Mouse (Mus musculus): ENCODE data around the gene Slc6a6. TPM values are rescaled to one million over a fixed set of nuclear protein-coding genes. Genes with fewer than 3 reads are reported as not detected.

The Slc6a6 gene
- total RNA-seq, 2 experiments from 2014 or later = 116 to 118 TPM

DNA sequence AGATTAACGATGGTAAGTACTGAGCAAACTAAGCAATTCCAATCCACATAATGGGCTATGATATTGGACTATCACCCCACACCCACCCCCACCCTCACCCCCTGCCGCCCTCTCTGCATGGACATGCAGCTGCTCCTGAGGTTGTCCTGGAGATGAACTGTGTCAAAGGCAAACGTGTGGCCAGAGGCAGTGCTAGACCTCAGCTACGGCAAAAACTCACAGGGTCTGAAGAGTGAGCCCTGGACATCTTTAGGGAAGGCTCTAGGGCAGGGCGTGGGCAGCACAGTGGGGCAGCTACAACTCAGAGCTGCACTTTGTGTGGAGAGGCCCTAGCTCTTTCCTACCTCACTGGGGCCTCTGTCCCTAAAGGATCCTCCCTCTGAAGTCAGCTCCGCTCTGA, 13.6 kb upstream of the Slc6a6 start:
- DNase-seq = no peak

DNA sequence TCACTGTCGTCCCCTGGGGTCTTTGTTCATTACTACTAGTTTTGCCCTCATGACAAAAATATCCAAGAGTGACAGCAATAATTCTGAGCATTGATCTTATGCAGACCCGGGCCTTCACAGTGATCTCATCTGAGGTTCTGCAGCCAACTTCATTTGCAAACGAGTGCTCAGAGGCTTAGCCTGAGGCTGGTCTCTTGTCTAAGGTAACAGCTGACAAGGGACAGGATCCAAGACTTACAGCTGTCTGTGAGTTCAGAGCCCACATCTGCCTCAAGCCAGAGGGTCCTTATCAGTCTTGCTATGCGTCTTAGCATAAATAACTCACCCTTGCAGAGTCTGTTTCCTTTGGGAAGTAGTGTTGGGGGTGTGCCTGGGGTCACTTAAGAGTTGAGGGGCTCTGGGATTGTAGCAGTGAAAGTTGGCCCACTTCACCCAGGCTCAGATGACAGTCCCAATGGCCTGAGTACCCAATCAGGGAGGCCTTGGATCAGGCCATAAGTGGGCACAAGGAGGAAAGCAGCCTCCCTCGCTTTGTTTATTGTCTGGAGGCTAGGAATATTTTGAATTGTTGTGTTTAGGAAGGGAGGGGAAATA, 9.0 kb upstream of the Slc6a6 start:
- DNase-seq = no peak

DNA sequence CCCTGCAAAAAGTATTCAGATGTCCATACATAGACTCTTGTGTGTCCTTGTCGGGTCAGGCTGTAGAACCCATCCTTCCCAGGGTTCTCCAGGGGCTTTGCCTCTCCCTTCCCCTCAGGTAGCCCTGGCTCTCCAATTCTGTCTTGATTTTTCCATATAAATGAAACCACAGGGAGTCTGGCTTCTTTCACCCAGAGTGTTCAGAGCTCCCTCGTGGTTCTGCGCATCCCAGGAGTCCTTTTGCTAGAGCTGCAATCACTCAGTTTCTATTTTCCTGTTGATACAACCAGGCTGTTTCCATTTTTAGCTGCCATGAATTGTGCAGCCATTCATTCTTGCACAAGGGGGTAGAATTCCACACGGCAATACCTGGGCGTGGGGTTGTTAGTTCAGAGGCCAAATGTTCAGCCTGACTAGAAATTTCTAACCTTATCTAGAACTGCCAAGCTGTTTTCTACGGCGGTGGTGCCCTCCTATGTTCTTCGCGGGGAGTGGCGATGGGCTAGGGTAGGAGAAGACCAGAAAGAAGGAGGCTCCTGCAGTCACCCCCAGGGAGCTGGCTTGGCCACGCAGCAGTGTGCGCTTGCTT, 5.3 kb upstream of the Slc6a6 start:
- DNase-seq = no peak

DNA sequence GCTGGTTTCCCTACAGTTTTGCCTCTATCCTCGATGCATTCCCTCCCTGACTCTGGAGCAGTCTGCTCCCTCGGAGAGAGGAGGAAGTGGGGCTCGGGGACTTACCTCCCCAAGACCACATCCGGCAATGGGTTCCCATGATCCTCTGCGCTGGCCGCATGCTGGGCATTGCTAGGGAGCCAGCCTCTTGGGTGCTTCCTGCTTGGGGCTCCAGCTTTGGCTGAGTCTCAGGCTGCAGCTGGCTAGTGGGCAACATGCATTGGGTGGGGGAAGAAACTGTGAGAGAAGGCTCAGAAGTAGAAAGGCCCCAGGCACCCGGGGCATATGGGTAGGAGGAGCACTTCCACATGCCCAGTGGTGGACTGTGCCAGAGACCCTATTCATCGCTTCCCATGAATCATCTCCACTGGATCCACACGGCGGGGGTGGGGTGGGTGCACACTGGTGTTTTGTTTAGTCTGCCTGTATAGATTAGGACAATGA, 4.7 kb upstream of the Slc6a6 start:
- peak; percentile 58 to 62 for DNase-seq

DNA sequence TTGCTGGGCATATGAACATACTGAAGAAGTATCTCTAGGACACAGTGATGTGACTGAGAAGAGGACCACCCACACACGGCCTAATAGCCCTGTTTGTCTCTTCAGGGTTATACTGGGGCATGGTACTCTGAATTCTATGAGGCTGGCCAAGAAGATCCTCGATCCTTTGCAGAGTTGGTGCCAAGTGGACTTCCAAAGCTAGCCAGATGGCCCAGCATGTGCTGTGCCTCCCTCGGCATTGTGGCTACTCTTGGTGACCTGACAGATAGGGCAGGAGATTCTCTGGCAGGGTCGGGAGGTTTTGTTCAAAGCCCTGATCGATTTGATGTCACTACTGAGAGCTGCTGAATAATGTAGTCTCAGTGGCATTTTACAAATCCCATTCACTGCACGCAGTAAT, 4.1 kb upstream of the Slc6a6 start:
- DNase-seq = no peak

DNA sequence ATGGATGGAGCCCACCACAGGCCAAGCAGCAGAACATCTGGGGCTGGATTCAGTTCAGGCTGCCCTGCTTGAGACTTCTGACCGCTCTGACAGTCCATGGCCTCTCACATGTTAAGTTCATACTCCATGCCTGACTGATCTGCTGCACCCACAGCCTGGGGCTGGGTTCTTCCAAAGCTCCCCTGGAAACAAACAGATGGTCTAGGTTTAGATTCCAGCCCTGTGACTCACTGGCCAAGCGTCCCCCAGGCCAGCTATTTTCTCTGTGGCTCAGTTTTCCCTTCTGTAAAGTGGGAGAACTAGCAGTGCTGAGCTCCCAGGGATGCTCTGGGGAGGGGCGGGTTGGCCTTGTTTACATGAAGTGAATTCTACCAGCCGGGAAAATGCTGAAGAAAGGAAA, 2.0 kb upstream of the Slc6a6 start:
- DNase-seq = no peak

DNA sequence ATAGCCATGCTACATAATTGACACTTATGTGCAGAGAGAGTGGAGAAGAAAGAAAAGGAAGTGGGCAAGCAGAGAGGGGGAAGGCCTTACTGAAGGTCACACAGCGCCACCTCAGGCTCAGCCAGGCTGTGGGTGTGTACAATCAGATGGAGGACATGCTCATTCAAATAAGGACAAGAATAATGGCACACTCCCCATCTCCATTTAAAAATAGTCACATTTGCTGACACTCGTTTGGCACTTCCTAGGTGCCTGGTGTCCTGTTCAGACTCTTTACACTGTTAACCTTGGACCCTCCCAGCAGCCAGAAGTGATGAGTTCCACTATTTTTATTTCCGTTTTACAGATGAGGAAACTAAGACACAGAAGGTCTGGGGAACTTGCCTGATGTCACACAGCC, 732 bp upstream of the Slc6a6 start:
- no peak for DNase-seq

DNA sequence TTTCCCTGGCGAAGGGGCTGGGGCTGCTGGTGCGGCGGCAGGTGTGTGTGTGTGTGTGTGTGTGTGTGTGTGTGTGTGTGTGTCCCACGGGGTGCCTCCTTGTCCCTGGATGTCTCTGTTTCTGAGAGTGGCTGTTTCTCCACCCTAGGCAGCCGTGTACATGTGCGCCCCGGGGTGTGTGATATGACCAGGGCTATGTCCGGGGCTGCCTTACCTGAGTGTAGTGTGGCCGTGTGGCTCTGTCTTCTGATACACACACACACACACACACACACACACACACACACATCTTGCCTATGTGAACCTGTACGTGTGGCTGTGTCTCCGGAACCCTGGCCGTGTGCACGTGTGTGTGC, 599 bp downstream of the Slc6a6 start:
- no peak for DNase-seq

DNA sequence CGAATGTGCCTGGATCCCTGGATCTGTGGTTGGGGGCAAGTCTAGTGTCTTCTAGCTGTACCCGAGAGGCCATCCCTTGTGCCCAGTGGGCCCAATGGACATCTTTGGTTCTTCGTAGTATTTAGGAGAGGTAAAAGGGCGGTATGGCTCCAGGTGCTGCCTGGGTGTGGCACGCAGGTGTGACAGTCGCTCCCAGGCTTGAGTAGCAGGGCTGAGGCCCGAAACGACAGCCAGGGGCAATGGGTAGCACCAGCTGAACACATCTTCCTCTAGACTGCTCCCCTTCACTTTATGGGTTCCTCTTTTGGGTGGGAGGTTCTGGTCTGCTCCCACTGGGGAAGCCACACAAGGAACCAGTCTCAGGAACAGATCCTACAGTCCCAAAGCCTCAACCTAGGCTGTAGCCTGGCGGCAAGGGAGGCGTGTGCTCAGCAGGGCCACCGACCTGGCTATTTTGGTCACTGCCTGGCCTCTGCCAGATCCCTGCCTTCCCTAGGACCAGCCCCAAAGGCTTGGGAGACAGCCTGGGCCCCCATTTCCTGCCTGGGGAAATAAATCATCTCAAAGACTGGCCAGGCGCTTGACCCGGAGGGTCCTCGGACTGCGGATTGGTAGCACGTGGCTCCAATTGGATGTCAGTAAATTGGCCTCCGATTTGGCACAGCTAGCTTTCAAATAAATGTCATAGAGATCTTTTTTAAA, 1.1 kb downstream of the Slc6a6 start:
- no peak for DNase-seq

DNA sequence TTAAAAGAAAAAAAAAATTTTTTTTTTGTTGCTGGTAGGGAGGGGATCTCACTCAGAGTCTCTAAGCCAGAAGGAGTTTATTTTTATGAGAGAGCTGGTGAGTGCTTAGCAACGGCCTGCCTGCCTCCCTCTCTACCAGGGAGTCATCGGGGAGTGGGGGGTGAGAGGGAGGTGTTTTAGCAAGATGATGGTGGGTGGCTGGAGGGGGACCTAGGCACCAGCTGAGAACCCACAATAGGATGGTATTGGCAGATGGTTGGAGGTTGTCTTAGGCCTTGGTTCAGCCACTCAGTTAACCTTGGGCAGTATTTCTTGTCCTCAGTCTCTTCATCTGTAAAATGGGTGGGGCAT, 1.7 kb downstream of the Slc6a6 start:
- DNase-seq = peak; percentile 44 to 58

DNA sequence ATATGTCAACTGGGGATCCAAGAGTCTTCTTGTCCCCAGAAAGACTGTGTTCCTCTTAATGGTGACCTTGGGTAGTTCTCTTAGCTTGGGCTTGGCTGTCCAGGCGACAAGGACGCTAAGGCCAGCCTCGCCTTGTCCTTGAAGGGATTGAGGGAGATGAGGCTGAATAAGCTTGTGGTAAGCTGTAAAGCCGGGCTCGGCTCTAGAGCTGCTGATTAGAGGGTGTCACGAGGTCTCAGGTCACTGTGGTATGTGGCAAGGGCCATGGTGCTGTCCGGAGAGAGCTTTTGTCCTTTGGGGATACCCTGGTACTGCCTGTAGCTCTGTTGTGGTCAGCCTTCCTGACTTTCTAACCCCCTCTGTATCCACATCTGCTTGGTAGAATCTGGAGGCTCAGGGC, 2.0 kb downstream of the Slc6a6 start:
- no peak for DNase-seq

DNA sequence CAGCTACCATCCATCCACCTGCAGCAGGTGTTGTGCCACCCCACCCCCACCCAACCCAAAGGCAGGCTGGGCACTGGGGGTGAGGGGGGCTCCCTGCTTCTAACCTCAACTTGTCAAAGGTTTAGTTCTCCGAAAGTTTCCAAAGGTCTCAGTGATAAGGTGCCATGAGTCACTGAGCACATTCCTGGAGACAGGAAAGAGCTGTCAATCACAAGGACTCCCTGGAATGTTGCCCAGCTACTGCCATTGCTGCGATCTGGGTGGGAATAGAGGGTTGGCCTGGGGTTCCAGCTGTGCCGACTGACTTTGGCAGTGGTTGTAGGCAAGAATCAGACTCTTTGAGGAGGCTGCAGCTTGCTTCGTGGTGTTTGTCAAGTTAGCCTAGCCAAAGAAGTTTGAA, 2.7 kb downstream of the Slc6a6 start:
- DNase-seq = no peak

DNA sequence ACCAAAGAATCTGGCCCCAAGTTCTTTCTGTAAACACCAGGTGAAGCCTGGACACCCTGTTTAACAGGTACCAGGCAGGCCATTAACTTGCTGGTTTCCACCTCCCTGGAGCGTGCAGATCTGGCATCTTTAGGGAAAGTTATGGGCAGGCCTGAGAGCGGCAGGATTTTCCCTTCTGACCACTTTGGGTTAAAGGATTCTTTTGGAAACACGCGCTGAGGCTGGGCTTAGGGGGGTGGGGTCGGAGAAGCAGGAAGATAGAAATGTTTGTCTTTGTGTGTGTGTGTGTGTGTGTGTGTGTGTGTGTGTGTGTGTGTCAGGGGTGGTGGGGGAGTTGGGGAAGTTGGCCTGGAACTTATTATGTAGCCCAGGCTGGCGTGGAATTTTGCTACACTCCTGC, 4.2 kb downstream of the Slc6a6 start:
- no peak for DNase-seq

DNA sequence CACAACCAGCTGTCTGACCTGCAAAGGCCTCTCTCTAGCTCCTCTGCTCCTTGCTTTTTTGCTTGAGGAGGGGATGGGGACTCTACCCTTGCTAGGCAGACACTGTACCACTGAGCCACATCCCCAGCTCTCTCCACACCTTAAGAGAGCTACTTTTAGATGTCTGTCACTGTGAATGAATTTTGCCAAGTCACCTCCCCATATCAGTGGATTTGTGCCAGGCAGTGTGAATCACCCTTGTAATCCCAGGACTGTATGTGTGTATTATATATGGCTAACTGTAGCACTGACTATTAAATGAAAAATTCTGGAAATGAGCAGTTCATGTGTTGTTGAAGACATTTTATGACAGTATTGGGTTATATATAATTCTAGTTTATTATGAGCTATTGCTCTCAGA, 5.4 kb downstream of the Slc6a6 start:
- DNase-seq = no peak

DNA sequence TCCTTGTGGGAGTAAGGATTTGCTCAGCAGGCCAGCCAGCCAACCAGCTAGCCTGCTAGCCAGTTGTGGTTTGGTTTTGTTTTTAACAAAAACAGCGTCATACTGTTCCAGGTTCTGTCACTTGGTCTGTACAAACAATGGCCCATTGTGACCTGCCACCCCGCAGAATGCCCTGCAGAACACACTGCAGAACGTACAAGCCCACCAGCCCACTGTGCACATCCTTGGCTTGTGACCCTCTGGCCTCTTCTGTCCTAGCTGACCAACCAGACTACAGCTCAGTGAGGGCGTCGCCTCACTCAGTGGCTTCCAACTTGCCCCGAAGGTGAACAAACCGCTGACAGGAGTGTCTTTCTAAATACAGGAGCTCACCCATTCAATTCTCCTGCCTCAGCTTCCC, 6.4 kb downstream of the Slc6a6 start:
- no peak for DNase-seq

DNA sequence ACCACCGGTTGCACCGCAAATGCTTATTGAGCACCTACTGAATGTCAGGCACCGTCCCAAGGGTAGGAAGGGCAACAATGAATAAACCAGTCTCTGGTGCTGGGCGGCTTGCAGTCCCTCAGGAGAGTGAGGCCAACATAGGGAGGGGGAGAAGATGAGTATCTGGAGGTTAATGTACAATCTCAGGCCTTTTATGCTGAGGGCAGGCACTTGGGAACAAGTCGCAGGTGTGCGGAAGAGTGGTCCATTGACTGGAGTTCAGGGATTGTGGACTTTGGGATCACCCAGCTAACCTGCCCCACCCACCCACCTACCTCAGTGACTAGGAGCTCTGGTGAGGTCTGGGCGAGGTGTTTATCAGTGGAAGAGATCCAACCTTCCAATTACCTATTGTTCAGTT, 6.8 kb downstream of the Slc6a6 start:
- DNase-seq = no peak

DNA sequence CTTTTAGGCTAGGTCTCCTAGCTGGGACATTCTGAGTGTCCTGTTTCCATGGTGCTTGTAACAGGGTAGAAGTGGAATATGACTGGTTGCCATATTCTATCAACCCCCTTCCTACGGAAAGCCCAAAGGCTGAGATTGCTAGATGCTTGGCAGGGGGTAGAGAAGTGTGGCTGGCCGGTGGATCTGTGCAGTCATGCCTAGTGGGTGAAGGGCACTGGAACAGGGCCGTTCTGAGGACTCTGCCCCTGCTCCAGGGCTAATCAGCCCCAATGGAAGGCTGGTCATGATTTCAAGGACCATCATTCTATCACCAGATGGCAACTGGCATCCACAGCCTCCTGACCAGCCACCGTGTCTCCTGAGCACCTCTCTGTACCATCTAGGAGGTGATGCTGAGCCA, 7.7 kb downstream of the Slc6a6 start:
- DNase-seq = no peak

DNA sequence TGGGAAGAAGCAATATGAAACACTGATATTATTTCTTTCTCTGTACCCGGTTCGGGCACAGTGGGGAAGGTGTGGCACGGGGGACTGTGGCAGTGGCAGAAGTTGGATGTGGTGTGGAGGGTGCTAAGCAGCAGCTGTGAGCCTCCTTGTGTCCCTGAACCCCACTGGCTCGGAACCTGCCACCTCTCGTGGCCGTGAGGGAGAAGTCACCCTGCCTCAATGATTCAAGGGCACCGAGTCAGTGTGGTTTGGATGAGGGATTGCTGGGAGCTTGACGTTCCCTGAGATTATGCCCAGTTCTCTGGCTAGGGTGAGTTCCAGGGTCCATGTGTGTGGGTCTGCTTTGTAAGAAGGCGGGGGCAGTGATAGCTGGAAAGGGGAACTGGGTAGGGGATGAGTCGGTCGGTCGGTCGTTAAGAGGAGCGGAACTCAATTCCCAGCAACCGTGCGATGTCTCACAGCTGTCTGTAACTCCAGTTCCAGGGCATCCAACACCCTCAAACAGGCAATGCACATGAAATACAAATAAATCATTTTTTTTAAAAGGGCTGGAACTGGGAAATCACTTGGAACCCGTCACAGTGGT, 9.5 kb downstream of the Slc6a6 start:
- DNase-seq = no peak

DNA sequence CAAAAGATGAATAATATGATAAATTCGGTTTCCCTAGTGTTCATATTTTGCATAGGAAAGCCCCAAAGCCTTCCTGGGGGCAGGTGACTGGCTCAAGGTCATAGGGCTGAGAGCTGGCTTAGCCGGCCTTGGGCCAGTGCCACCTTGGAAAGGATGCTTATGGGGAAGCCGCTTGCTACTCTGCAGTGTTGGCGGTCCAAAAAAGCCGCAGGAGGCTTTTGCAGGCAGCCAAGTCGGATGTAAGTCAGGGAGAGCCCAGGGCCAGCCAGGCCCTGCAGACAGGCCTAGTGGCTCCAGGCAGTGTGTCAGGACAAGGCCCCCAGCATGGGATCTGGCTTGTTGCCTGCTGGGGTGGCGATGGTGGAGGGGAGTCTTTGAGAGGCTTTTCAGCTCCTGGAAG, 10.8 kb downstream of the Slc6a6 start:
- peak; percentile 33 to 56 for DNase-seq

DNA sequence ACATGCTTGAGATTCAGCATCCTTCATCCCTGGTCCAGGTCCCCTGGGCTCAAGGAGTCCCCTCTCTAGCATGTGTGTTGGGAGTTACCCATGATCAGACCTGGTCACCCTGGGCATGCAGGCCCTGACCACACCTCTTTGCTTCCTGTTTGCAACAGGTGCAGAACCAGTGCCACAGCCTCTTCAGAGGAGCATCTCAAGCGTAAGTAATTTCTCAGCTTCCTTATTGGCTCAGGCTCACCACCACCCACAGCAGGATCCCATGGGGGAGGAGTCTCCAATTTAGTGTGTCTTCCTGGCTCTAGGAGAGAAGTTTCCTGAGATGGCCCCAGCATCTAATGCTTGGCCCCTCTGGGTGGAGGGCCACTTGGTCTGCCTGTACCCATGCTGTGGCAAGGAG, 15.0 kb downstream of the Slc6a6 start:
- DNase-seq = no peak

DNA sequence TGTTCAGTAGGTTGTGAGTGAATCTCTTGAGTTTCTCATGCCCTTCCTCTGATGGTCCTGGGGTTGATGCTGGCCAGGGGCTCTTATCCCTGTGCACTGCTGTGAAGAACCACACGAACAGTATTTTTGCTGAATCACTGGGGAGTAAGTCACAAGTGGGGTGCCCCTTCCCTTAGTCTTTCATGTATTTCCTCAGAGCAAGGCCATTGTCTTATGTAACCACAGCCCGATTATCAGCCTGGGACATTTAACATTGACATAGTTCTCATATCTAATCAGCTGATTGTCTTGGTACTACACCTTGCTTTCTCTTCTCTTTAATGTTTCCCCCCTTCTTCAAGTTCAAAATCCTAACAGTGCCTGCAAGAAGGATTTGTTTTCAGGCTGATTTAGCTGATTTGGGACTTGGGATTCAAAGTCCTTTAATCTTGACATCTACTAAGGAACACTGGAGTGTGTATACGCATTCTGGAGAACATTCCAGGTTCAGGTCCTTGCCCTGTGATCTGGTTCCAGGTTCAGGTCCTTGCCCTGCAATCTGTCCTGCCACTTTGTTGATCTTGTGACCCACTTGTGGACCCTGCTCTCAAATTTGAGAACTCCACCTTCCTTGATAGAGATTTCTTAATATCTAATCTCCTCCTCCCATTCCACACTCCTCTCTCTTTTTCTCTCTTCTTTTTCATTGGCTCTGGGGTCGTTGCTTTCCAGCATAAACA, 15.8 kb downstream of the Slc6a6 start:
- no peak for DNase-seq

DNA sequence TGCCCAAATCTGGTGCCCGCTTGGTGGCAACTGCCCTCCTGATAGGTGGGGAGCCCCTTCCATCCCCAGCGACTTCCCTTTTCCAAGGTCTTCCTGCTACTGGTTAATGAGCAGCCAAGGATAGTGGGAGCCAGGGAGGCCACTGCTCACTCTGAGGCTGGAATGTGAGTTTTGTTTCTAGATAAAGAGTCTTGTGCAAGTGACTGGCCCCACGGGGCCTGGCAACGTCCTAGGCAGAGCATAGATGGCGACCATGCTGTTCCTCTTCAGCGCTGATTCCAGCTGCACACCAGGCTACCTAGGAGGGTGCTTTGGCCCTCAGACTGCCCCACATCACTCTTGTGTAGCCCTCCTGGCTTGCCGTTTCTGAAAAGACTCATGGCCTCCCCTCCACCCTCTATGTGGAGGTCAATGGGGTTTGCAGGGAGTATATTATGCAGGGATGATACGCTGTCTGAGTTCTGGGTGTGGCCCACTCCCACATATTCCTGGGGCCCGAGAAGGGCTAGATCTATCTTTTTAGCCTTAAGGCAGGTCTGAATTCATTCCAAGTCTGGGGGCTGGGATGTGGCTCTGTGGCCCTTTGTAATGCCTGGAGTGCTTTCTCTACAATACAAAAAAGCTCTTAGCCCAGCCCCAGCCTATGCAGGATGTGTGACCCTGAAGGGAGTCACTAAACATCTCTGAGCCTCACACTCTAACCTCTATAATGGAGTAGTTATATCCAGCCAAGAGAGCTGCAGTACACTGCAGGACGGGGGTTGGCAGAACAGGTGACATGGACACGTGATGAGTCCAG, 17.2 kb downstream of the Slc6a6 start:
- DNase-seq = no peak

DNA sequence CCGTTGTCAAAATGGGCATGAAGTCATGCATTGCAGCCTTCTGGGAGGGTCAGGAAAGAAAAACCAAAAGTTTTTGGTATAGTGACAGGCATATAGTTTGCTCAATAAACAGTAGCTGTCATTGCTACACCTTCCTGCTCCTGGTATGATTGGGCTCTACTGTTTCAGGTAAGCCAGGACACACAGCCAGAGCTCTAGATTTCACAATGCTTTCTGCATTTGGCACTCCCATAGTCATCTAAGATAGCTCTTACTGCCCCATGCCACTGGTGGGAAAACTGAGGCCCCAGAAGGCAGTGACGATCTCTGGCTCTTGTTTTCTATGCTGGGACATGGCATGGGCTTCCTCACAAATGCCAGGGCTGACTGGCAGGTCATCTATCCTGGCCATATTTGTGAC, 19.6 kb downstream of the Slc6a6 start:
- no peak for DNase-seq
